Mouse (Mus musculus): Measurements from ENCODE around the gene Gm3532.
"Not testable (repeated sequence)": the region's sequence is repeated elsewhere in the genome, so short reads cannot be mapped to it uniquely, and the experiment has no call there.

The Gm3532 gene

GRCm38 (mm10) chr14:5538196-5538595 is at the start of gene Gm3532:
Gene Gm3532, plus strand, starts transcription at chr14:5538496.
- DNase-seq (ENCODE audit: low spot score) = not testable (repeated sequence)

GRCm38 (mm10) chr14:5501374-5501773 is 36.9 kb upstream of the Gm3532 start, which contains the start of gene Gm3488:
Gene Gm3488, plus strand, starts transcription at chr14:5501674.
- not testable (repeated sequence) for DNase-seq (ENCODE audit: low spot score)

Data from layer of hippocampus, adult 11-12 months (tissue).